Mouse (Mus musculus) heart, postnatal 14 days (tissue): Measurements from ENCODE around the gene Atp5h. TPM values are rescaled to one million over a fixed set of nuclear protein-coding genes. Genes with fewer than 3 reads are reported as not detected.
"Not testable (repeated sequence)": the region's sequence is repeated elsewhere in the genome, so short reads cannot be mapped to it uniquely, and the experiment has no call there.

ENCODE experiments used
- DNase-seq, 2 experiments: peaks; one replicate each; pipeline ENCODE4 v3.0.0; 2021 to 2022
- intact Hi-C: fragments of 180-260 bp; cut with DNase I; formaldehyde crosslinking; loops from one replicate; pipeline ENCODE4 v1.15.1; 2025
- total RNA-seq, 2 experiments: library from RNA; stranded (reverse); gene quantifications; 2 replicates each; pipeline ENCODE4 v1.2.3; 2021

The Atp5h gene
- total RNA-seq, 2 experiments from 2014 or later, result 2,066 to 2,137 TPM

- intact Hi-C loops, result no loop called here
- DNase-seq, result no peak
Measured at GRCm38 (mm10) chr11:115405723-115406122, 14.0 kb downstream of the Atp5h start.

- intact Hi-C loops, result loop anchor here (2.0 kb wide), 1 partner anchor 21 kb away; no protein-coding TSS in a partner anchor
Measured at GRCm38 (mm10) chr11:115403338-115404124, 16.2 kb downstream of the Atp5h start, which contains the start of gene Mrpl58. TSS of gene Mrpl58 (plus strand) at chr11:115403752.

GRCm38 (mm10) chr11:115400630-115401391 lies 19.0 kb downstream of the Atp5h start:
- intact Hi-C loops, result no loop called here
- no peak for DNase-seq

More at GRCm38 (mm10) chr11:115403338-115404124, 16.2 kb downstream of the Atp5h start, which contains the start of gene Mrpl58:
- peak; percentile 87 to 93 for DNase-seq

- no peak for DNase-seq
- intact Hi-C loops, result no loop called here
Measured at GRCm38 (mm10) chr11:115400126-115400525, 19.6 kb downstream of the Atp5h start.

- no peak for DNase-seq
Measured at GRCm38 (mm10) chr11:115398085-115398484, 21.7 kb downstream of the Atp5h start.

GRCm38 (mm10) chr11:115393721-115394325 lies 25.9 kb downstream of the Atp5h start:
- DNase-seq, result no peak
- intact Hi-C loops, result no loop called here

More at GRCm38 (mm10) chr11:115398085-115398484, 21.7 kb downstream of the Atp5h start:
- intact Hi-C loops, result no loop called here

GRCm38 (mm10) chr11:115391358-115391757 lies 28.4 kb downstream of the Atp5h start:
- intact Hi-C loops, result no loop called here

GRCm38 (mm10) chr11:115386859-115387258 lies 32.9 kb downstream of the Atp5h start:
- intact Hi-C loops, DNase-seq: not testable (repeated sequence)

More at GRCm38 (mm10) chr11:115391358-115391757, 28.4 kb downstream of the Atp5h start:
- DNase-seq, result no peak

- intact Hi-C loops, result no loop called here
- no peak for DNase-seq
Measured at GRCm38 (mm10) chr11:115384587-115384986, 35.2 kb downstream of the Atp5h start.

GRCm38 (mm10) chr11:115383701-115384474 lies 35.9 kb downstream of the Atp5h start:
- intact Hi-C loops, result loop anchor here (2.0 kb wide), 1 partner anchor 19 kb away; the partner anchor contains the start of gene Mrpl58
- peak; percentile 38 to 44 for DNase-seq

- intact Hi-C loops, result loop anchor here (2.0 kb wide), 1 partner anchor 20 kb away; the partner anchor contains the start of gene Mrpl58
- no peak for DNase-seq
Measured at GRCm38 (mm10) chr11:115382891-115383290, 36.9 kb downstream of the Atp5h start.

GRCm38 (mm10) chr11:115381743-115382539 lies 37.8 kb downstream of the Atp5h start, which contains the start of gene Cdr2l:
TSS of gene Cdr2l (plus strand) at chr11:115381916.
- DNase-seq, result peak; percentile 92 to 94
- intact Hi-C loops, result loop anchor here (2.0 kb wide), 1 partner anchor 21 kb away; the partner anchor contains the start of gene Mrpl58

GRCm38 (mm10) chr11:115381276-115381675 lies 38.5 kb downstream of the Atp5h start:
- intact Hi-C loops, result no loop called here
- no peak for DNase-seq

- DNase-seq, result no peak
- intact Hi-C loops, result no loop called here
Measured at GRCm38 (mm10) chr11:115377854-115378253, 41.9 kb downstream of the Atp5h start.

GRCm38 (mm10) chr11:115377254-115377653 lies 42.5 kb downstream of the Atp5h start:
- DNase-seq, result no peak
- intact Hi-C loops, result no loop called here

- intact Hi-C loops, result no loop called here
- DNase-seq, result no peak
Measured at GRCm38 (mm10) chr11:115376722-115377121, 43.0 kb downstream of the Atp5h start.

GRCm38 (mm10) chr11:115374695-115375425 lies 44.9 kb downstream of the Atp5h start:
- intact Hi-C loops, result no loop called here
- DNase-seq, result no peak
